Mouse (Mus musculus): ENCODE data around the gene Gm47995. TPM values are rescaled to one million over a fixed set of nuclear protein-coding genes. Genes with fewer than 3 reads are reported as not detected.

Gm47995 gene
- total RNA-seq, 2 experiments from 2014 or later, result not detected

- ATAC-seq (replicated peaks; ENCODE audit: poor library complexity), result no peak
These were observed 29.3 kb downstream of the Gm47995 start for GRCm38 (mm10) chr1:151227506-151227905.

- peak; percentile 88 for ATAC-seq (replicated peaks; ENCODE audit: poor library complexity)
These were observed 30.2 kb downstream of the Gm47995 start for GRCm38 (mm10) chr1:151228320-151228989.

DNA sequence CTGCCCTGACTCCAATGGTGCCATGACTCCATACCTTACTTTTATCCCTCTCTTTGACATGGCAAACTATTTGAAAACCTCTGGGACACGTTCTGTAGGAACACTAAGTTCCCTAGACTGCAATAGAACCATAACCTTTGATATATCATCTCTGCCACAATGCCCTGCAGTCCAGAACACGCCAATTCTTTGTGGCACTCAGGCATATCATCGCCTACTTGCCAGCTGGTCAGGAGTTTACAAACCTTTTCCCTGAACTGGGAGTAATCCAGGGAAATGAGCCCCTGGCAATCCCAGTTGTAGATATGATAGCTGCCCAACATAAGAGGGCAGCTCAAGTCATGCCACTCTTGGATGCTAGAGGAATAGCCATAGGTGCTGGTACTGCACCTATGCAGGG lies 34.1 kb downstream of the Gm47995 start:
- no peak for ATAC-seq (replicated peaks; ENCODE audit: poor library complexity)

GRCm38 (mm10) chr1:151233756-151234155 lies 35.5 kb downstream of the Gm47995 start:
- ATAC-seq (replicated peaks; ENCODE audit: poor library complexity), result no peak

DNA sequence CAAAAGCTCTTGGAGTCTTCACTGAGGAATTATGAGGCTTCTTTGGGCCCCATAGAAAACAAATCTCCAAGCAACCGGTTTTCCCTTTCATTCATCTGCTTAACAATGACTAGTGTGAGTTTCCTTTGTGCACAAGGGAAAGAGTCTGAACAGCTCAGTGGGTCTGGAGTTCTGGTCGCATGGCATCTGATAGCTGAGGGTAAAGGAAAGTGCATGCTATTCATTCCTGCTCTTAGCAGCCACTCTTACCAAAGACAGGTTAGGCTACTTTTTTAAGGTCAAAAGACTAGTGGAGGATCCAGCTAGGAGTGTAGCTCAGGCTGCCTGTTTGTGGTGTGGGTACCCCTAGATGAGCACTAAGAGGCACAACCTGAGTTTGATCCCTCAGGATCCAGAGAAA lies 37.3 kb downstream of the Gm47995 start:
- ATAC-seq (replicated peaks; ENCODE audit: poor library complexity), result no peak

- peak; percentile 52 for ATAC-seq (replicated peaks; ENCODE audit: poor library complexity)
These were observed 38.1 kb downstream of the Gm47995 start for GRCm38 (mm10) chr1:151236141-151236930.

DNA sequence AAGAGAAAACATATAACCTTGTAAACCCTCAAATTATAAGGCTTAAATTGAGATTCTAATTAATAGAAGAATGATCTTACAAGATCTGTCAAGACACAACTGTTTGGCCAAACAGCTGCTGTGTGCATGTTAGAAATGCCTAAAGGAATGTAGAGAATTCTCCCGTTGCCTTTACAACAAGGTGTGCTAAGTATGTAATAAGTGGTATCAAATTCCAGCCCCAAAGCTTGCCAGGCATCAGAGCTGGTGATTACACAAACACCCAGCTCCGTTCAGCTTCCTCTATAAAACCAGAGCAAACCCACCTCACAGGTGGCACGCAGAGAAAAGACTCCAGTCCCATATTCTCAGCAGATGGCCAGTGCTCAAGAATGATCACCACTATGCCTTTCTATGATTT lies 39.5 kb downstream of the Gm47995 start:
- no peak for ATAC-seq (replicated peaks; ENCODE audit: poor library complexity)

DNA sequence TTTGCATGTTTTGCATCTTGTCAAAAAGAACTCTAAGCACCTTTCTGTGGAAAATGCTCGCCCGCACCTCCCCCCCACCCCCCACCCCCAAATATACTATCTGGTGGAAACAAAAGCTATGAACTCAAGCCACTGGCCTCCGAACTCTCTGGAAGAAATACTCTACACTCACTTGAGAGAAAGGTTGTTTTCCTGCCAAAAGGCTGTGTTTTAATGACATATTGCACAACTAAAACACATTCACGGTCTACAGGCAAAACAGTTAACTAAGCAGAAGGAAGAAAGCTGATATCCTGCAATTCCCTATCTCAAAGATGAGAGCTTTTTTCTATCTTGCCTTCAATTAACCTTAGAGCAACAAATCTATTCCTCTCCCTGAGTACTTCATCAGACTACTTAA lies 45.1 kb downstream of the Gm47995 start:
- no peak for ATAC-seq (replicated peaks; ENCODE audit: poor library complexity)

DNA sequence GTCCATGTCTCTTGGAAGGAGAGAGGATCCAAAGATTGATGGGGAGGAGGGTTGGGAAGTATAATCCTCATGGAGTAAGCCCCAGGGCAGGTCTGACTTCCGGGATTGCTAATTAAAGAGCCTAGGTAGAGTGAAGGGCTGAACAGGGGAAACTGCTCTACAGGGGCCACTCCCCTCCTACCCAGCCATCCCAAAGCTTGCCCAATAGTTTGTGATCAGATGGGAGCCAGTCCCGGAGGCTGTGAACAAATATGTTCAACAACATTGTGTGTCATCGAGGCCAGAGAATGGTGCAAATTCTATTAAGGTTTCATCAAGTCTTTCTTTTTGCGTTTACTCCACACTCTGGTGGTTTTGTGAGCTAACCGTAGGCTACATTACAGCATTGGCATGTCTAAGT lies 45.8 kb downstream of the Gm47995 start:
- ATAC-seq (replicated peaks; ENCODE audit: poor library complexity), result peak; percentile 19; the same call in 1 of the 2 replicates

GRCm38 (mm10) chr1:151244761-151245160 lies 46.5 kb downstream of the Gm47995 start:
- peak; percentile 53 for ATAC-seq (replicated peaks; ENCODE audit: poor library complexity)

- ATAC-seq (replicated peaks; ENCODE audit: poor library complexity), result peak; percentile 76
These were observed 46.9 kb downstream of the Gm47995 start for GRCm38 (mm10) chr1:151245165-151245564.

GRCm38 (mm10) chr1:151245846-151246245 lies 47.6 kb downstream of the Gm47995 start:
- no peak for ATAC-seq (replicated peaks; ENCODE audit: poor library complexity)

Other genes with a start within 250 kb of the Gm47995 start
- gene Hmcn1, start 205.0 kb upstream of the Gm47995 start, total RNA-seq (2015), result 0.02 TPM in 1 of 2 replicates, not detected in the other
- not detected in 2 replicates for gene Hmcn1, start 205.0 kb upstream of the Gm47995 start, total RNA-seq (2017)
- 0.20 TPM in 1 of 2 replicates, not detected in the other for gene Gm47985, start 15.9 kb upstream of the Gm47995 start, total RNA-seq (2015)
- gene Gm47985, start 15.9 kb upstream of the Gm47995 start, total RNA-seq (2017), result not detected in 2 replicates
- 0.30 TPM in 1 of 2 replicates, not detected in the other for gene Gm8947, start 6.1 kb upstream of the Gm47995 start, total RNA-seq (2015)
- not detected in 2 replicates for gene Gm8947, start 6.1 kb upstream of the Gm47995 start, total RNA-seq (2017)
- gene 3110040M04Rik, start 5.7 kb downstream of the Gm47995 start, total RNA-seq (2015), result not detected in 2 replicates
- 1.3 TPM in 1 of 2 replicates, not detected in the other for gene 3110040M04Rik, start 5.7 kb downstream of the Gm47995 start, total RNA-seq (2017)
- gene Gm47996, start 11.7 kb downstream of the Gm47995 start, total RNA-seq (2015), result not detected in 2 replicates
- not detected in 2 replicates for gene Gm47996, start 11.7 kb downstream of the Gm47995 start, total RNA-seq (2017)
- gene Ivns1abp, start 146.0 kb downstream of the Gm47995 start, total RNA-seq (2015), result 277 and 293 TPM in 2 replicates
- 330 and 449 TPM in 2 replicates for gene Ivns1abp, start 146.0 kb downstream of the Gm47995 start, total RNA-seq (2017)
- gene Swt1, start 230.0 kb downstream of the Gm47995 start, total RNA-seq (2015), result 29.1 and 37.6 TPM in 2 replicates
- gene Swt1, start 230.0 kb downstream of the Gm47995 start, total RNA-seq (2017), result 20.6 and 24.5 TPM in 2 replicates
- 38.4 and 51.5 TPM in 2 replicates for gene Trmt1l, start 230.1 kb downstream of the Gm47995 start, total RNA-seq (2015)
- gene Trmt1l, start 230.1 kb downstream of the Gm47995 start, total RNA-seq (2017), result 25.7 and 26.2 TPM in 2 replicates